Mouse (Mus musculus): ENCODE data around the gene Shisal2a. TPM values are rescaled to one million over a fixed set of nuclear protein-coding genes. Genes with fewer than 3 reads are reported as not detected.
"Not testable (repeated sequence)": the region's sequence is repeated elsewhere in the genome, so short reads cannot be mapped to it uniquely, and the experiment has no call there.

Shisal2a gene
- polyA plus RNA-seq, 1 experiment from 2014 or later, result 3.5 TPM

- Histone ChIP-seq H3K27ac (peak overlapping the region; percentile 90), H3K36me3 (no peaks in the 10 kb centered on the region), H3K4me1 (peaks cover 52% of the 10 kb centered on the region), H3K9me3 (no peaks in the 10 kb centered on the region), H3K27me3 (ENCODE audit: insufficient read depth, poor library complexity, severe bottlenecking) (no peaks in the 10 kb centered on the region), H3K4me3 (peak overlapping the region; percentile 22; the same call in 1 of the 2 replicates)
- DNase-seq (ENCODE audit: low spot score), result no peak
- whole genome bisulfite sequencing, result 18% methylated on average over 5 of the region's 5 CpGs
Observed at GRCm38 (mm10) chr4:108364111-108364476, 19.1 kb downstream of the Shisal2a start.

- Histone ChIP-seq H3K4me3 (0 out of 2 replicates have a peak overlapping the region, but pooled peaks have one; percentile 27), H3K27me3 (ENCODE audit: insufficient read depth, poor library complexity, severe bottlenecking) (no peaks in the 10 kb centered on the region), H3K27ac (peak overlapping the region; percentile 90), H3K9me3 (no peaks in the 10 kb centered on the region), H3K36me3 (no peaks in the 10 kb centered on the region), H3K4me1 (peaks cover 57% of the 10 kb centered on the region)
- WGBS, result 12% methylated on average over 7 of the region's 7 CpGs
- no peak for DNase-seq (ENCODE audit: low spot score)
Observed at GRCm38 (mm10) chr4:108363355-108364110, 19.6 kb downstream of the Shisal2a start.

- Histone ChIP-seq H3K36me3 (no peaks in the 10 kb centered on the region), H3K27ac (peak overlapping the region; percentile 90), H3K9me3 (no peaks in the 10 kb centered on the region), H3K4me3 (peak overlapping the region; percentile 27), H3K4me1 (peaks cover 59% of the 10 kb centered on the region), H3K27me3 (ENCODE audit: insufficient read depth, poor library complexity, severe bottlenecking) (no peaks in the 10 kb centered on the region)
- 12% methylated on average over 18 of the region's 18 CpGs for WGBS
- DNase-seq (ENCODE audit: low spot score), result peak; percentile 84
Observed at GRCm38 (mm10) chr4:108362321-108363261, 20.6 kb downstream of the Shisal2a start.

- WGBS, result 7% methylated on average over 28 of the region's 28 CpGs
- Histone ChIP-seq H3K36me3 (no peaks in the 10 kb centered on the region), H3K9me3 (no peaks in the 10 kb centered on the region), H3K4me1 (peaks cover 76% of the 10 kb centered on the region), H3K4me3 (peak overlapping the region; percentile 45), H3K27me3 (ENCODE audit: insufficient read depth, poor library complexity, severe bottlenecking) (no peaks in the 10 kb centered on the region), H3K27ac (peak overlapping the region; percentile 86)
- peak; percentile 92 for DNase-seq (ENCODE audit: low spot score)
Observed at GRCm38 (mm10) chr4:108360136-108361055, 22.8 kb downstream of the Shisal2a start.

GRCm38 (mm10) chr4:108358498-108358897, 24.7 kb downstream of the Shisal2a start:
- no peak for DNase-seq (ENCODE audit: low spot score)
- 35% methylated on average over 4 of the region's 4 CpGs for WGBS
- Histone ChIP-seq H3K36me3 (no peaks in the 10 kb centered on the region), H3K27me3 (ENCODE audit: insufficient read depth, poor library complexity, severe bottlenecking) (no peaks in the 10 kb centered on the region), H3K4me1 (peaks cover 81% of the 10 kb centered on the region), H3K4me3 (no peak overlapping the region), H3K27ac (peak overlapping the region; percentile 86), H3K9me3 (no peaks in the 10 kb centered on the region)

- H3K4me1 ChIP-seq, result peaks cover 70% of the 10 kb centered on the region
Observed at GRCm38 (mm10) chr4:108357458-108357857, 25.7 kb downstream of the Shisal2a start.

GRCm38 (mm10) chr4:108353591-108353990, 29.6 kb downstream of the Shisal2a start:
- H3K27me3 ChIP-seq (ENCODE audit: insufficient read depth, poor library complexity, severe bottlenecking); H3K27ac ChIP-seq; H3K36me3 ChIP-seq; H3K9me3 ChIP-seq; DNase-seq (ENCODE audit: low spot score); H3K4me3 ChIP-seq: not testable (repeated sequence)
- H3K4me1 ChIP-seq, result peaks cover 66% of the 10 kb centered on the region

More at GRCm38 (mm10) chr4:108357458-108357857, 25.7 kb downstream of the Shisal2a start:
- Histone ChIP-seq H3K9me3 (no peaks in the 10 kb centered on the region), H3K4me3 (no peak overlapping the region), H3K27ac (peak overlapping the region; percentile 16; the same call in 1 of the 2 replicates), H3K36me3 (no peaks in the 10 kb centered on the region), H3K27me3 (ENCODE audit: insufficient read depth, poor library complexity, severe bottlenecking) (no peaks in the 10 kb centered on the region)
- 90% methylated on average over 8 of the region's 8 CpGs for WGBS
- no peak for DNase-seq (ENCODE audit: low spot score)

- 5% methylated on average over 8 of the region's 8 CpGs for WGBS
- Histone ChIP-seq H3K36me3 (no peaks in the 10 kb centered on the region), H3K4me3 (peak overlapping the region; percentile 6; the same call in 1 of the 2 replicates), H3K9me3 (no peaks in the 10 kb centered on the region), H3K4me1 (peaks cover 62% of the 10 kb centered on the region), H3K27ac (peak overlapping the region; percentile 86), H3K27me3 (ENCODE audit: insufficient read depth, poor library complexity, severe bottlenecking) (no peaks in the 10 kb centered on the region)
- peak; percentile 94 for DNase-seq (ENCODE audit: low spot score)
Observed at GRCm38 (mm10) chr4:108350819-108351218, 32.3 kb downstream of the Shisal2a start.

- peak overlapping the region; percentile 86 for H3K27ac ChIP-seq
- H3K27me3 ChIP-seq (ENCODE audit: insufficient read depth, poor library complexity, severe bottlenecking), result no peaks in the 10 kb centered on the region
- H3K36me3 ChIP-seq, result no peaks in the 10 kb centered on the region
- no peak for DNase-seq (ENCODE audit: low spot score)
- WGBS, result 18% methylated on average over 8 of the region's 8 CpGs
- peaks cover 62% of the 10 kb centered on the region for H3K4me1 ChIP-seq
- H3K4me3 ChIP-seq, result no peak overlapping the region
- no peaks in the 10 kb centered on the region for H3K9me3 ChIP-seq
Observed at GRCm38 (mm10) chr4:108349836-108350547, 33.2 kb downstream of the Shisal2a start.

GRCm38 (mm10) chr4:108349064-108349463, 34.1 kb downstream of the Shisal2a start:
- Histone ChIP-seq H3K36me3 (no peaks in the 10 kb centered on the region), H3K27ac (peak overlapping the region; percentile 86), H3K4me3 (no peak overlapping the region), H3K9me3 (no peaks in the 10 kb centered on the region), H3K27me3 (ENCODE audit: insufficient read depth, poor library complexity, severe bottlenecking) (no peaks in the 10 kb centered on the region), H3K4me1 (peaks cover 55% of the 10 kb centered on the region)
- DNase-seq (ENCODE audit: low spot score), result no peak
- 82% methylated on average over 3 of the region's 3 CpGs for WGBS

- H3K4me1 ChIP-seq, result peaks cover 53% of the 10 kb centered on the region
- H3K27ac ChIP-seq, result peak overlapping the region; percentile 86
- H3K9me3 ChIP-seq, result no peaks in the 10 kb centered on the region
- no peaks in the 10 kb centered on the region for H3K27me3 ChIP-seq (ENCODE audit: insufficient read depth, poor library complexity, severe bottlenecking)
- no peaks in the 10 kb centered on the region for H3K36me3 ChIP-seq
- WGBS, result 27% methylated on average over 5 of the region's 5 CpGs
- no peak overlapping the region for H3K4me3 ChIP-seq
- no peak for DNase-seq (ENCODE audit: low spot score)
Observed at GRCm38 (mm10) chr4:108348256-108348875, 34.8 kb downstream of the Shisal2a start.

All from heart, embryonic 10.5 days (tissue).